Mouse (Mus musculus) heart, postnatal 4 days (tissue): ENCODE measurements around the gene Elovl6. TPM values are rescaled to one million over a fixed set of nuclear protein-coding genes. Genes with fewer than 3 reads are reported as not detected.

Source experiments
- DNase-seq: peaks from one replicate; pipeline ENCODE4 v3.0.0; 2021
- total RNA-seq, 2 experiments: library from RNA; stranded (reverse); gene quantifications; 2 replicates each; pipeline ENCODE4 v1.2.3; 2021

Elovl6 gene
- total RNA-seq, 2 experiments from 2014 or later = 3.7 TPM

DNA sequence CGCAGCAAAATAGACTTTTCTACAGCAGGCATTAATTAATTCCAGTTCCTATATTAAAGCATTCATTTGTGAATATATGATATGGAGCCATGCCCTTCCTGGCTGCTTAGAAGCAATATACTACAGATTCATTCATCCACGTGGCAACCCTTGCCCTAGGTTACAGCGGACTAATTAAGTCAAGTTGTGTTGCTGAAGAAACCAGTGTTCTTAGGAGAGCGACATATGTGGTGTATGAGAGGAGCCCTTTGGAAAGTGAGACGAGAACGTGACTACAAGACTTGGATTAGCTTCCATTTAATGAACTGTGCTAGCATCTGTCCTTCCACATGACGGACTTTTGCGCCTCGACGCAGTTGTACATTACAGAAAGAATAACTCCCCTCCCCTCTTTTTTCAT is 115.2 kb downstream of the Elovl6 start:
- no peak for DNase-seq

DNA sequence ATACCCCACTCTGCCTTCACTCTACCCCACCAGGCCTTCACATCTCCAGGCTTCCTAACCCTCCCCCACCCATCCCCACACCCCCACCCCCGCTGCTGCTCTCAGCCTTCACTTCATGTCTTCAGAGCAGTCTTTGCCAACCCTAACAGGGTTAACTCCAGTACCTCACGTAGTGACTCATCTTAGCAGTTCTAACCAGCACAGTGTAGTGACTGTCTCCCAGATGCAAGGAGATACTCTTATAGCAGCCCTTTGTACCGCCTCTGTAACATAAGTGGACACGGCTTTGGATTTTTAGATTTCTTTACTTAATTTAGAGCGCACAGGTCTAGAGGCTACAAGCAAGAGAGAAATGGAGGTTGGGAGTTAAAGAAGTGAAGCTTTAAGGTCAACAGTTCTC is 116.4 kb downstream of the Elovl6 start:
- DNase-seq = no peak

DNA sequence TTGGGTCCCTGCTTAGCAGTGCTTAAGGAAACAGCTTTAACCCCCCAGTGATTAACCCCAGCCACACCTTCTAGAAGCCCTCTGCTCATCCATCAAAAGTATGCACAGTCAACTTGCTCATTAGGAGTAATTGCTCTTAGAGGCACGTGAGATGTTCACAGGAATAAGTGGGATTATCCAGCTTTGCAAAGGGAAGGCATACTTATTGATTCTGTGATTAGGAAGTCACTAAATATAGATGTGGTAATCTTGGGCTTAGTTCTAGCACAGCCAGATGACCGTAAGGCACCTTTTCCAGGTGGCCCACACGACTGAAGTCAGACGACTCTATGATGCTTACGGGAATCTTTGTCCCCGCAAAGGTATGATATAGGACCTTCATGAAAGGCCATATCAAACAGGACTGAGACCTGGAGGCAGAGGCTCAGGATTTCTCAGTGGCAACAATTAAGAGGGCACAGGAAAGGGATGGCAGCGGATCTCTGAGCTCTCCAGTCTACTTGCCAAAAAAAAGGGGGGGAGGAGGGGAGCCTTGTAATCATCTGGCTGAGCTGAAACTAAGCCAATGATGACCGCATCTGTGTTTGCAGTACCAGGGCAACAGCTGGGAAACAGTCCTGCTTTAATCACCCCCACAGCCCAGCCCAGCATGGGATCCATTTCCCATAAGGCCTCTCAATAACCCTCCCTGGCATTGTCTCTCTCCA is 117.6 kb downstream of the Elovl6 start:
- DNase-seq = peak; percentile 74

DNA sequence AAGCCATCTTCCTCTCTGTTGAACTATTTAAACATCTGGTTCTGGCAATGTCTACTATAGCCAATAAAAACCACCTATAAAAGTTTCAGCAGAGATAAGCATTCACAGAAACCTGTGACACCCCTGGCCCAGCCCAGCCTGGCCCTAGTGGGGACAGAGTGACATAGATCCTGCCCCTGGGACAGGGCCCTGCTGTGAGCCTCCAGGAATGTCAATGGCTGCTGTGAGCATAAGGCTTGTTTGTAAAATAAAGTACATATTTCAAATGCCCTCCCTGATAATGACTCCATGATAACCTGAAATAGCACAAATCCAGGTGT is 118.1 kb downstream of the Elovl6 start:
- peak; percentile 14 for DNase-seq

DNA sequence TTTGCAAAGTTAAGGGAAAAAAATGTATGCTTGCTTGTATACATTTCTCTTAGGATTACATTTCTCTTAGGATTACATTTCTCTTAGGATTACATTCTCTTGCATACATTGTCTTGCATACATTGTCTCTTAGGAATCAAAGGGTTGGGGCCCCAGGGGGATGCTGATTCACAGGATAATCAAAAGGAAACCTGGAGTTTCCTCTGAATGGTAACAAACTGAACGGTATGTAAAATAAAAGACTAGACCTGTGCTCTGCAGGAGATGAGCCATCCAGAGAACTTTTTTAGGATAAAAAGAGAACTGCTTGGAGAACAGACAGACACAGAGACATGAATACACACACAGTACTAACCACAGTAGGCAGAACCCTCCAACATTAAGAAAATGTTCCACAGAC is 118.8 kb downstream of the Elovl6 start:
- no peak for DNase-seq

DNA sequence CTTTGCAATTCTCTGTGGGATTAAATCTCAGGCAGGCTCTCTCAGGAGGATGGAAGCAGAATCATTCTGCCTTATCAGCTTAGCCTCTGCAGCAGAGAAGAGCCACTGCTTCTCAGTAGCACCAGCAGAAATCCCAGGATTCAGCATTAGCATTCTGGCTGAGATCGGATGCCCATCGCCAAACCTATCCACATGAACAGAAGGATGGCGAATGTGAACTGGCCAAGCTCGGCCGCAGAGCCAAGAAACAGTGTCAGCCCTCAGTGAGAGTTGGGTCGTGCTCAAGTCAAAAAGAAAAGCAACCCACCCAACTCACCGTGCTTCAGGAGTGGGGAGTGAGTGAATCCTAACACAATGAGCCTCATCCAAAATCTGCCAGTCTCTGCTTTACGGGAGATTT is 119.6 kb downstream of the Elovl6 start:
- no peak for DNase-seq

DNA sequence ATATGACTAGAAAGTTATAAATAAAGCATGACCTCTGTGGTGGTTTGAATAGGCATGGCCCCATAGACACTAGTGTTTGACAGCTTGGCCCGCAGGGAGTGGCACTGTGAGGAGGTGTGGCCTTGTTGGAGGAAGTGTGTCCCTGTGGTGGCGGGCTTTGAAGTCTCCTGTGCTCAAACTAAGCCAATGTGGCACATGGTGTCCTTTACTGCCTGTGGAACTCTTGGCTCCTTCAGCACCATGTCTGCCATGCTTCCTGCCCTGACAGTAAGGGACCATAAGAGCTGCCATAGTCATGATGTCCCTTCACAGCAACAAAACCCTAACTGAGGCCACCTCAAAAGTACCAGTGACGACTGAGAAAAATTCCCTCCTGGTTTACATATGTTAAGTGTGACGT is 120.3 kb downstream of the Elovl6 start:
- no peak for DNase-seq

DNA sequence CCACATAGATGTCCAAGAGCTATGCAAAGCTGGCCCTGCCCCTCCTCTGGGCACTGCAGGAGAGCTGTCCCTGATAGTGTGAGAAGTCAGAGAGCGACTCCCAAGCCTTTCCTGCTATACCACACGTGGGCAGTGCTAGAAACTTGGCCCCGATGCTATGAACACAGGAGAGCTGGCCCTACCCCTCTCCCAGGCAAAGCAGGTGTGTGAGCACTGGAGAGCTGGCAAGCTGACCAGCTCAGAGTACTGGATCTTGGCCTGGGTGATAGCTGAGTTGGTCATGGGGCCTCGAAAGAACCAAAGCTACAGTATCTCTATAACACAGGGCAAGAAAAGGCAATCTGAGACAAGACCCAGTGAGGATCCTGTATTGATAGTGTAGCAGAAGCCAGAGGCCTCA is 124.4 kb downstream of the Elovl6 start:
- no peak for DNase-seq

DNA sequence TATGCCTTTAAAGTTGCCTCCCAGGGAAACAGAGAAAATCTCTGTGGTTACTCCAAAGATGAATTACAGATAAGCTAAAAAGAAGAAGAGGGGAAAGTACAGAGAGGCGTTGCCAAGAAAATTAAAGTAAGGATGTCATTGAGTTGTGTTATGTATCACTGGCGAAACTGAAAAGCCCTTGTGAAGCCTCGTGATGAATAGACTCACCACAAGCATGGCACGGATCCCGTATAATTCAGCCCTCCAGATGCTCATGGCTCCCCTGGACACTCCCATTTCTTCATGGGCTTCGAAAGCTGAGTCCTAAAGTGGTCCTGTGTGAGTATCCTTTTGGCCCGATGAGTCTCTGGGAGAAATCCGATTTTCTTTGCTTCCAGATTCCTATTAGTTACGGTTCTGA is 125.1 kb downstream of the Elovl6 start:
- no peak for DNase-seq

DNA sequence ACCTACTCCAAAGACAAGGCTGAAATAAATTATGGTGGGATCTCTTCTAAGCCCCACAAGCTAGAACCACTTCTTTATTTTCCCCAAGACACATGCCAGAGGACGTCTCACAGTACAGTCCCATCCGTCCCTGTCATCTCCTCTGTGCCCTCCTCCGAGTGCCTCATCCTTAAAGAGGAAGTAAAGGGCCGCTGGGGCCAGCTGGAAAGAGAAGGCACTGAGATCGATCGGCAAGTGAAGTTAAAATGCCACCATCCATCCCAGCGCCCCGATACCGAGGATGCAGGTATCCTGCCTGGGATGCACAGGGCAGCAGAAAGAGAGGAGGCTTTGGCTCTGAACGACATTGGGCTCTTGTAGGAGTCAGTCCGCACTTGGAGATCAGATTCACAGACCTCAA is 125.6 kb downstream of the Elovl6 start:
- no peak for DNase-seq

DNA sequence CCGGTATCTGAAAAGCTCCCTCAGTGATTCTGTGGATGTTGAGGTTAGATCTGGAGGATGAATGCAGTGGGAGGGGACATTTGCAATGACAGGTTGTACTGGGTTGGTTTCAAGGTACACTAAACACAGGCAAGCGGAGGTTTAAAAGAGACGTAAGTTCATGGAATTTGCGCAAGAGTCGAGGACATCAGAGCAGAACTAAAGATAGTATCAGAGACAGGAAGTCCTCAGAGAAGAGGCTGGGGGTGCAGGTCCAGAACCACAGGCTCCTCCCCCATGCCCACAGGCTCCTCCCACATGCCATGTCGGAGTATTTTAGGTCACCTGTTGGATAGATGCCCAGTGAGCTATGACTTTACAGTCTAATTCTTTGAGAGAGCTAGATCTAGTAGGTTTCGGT is 126.6 kb downstream of the Elovl6 start:
- no peak for DNase-seq

DNA sequence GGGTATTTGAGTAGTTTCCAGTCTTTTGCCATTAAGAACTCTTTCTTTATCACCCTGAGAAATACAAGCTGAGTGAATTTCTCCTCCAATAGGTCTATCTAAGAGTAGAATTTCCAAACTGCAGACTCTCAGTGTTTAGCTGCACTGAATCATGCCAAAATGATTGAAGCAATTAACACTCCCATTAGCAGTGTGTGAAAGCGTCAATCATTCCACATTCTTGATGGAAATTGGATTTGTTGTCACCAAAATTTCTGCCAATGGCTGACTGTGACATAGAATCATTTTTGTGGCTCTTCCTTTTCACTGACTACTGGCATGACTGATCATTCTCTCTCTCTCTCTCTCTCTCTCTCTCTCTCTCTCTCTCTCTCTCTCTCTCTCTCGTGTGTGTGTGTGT is 131.8 kb downstream of the Elovl6 start:
- no peak for DNase-seq

DNA sequence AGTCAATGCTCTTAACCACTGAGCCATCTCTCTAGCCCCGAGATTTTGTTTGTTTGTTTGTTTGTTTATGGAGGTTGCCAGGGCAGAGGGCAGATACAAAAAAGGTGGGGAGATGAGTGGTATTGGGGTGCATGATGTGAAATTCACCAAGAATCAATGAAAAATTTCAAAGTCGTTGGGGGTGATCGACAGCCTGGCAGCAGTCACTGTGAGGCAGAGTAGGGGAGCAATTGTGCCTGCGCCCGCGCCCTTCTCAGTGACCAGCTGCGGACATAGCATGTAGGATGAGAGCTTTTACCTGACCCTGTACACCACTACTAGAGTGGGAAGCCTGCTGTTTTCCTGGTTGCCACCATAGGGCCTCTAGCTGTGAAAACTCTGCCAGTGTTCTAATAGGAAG is 143.8 kb downstream of the Elovl6 start:
- DNase-seq = no peak

DNA sequence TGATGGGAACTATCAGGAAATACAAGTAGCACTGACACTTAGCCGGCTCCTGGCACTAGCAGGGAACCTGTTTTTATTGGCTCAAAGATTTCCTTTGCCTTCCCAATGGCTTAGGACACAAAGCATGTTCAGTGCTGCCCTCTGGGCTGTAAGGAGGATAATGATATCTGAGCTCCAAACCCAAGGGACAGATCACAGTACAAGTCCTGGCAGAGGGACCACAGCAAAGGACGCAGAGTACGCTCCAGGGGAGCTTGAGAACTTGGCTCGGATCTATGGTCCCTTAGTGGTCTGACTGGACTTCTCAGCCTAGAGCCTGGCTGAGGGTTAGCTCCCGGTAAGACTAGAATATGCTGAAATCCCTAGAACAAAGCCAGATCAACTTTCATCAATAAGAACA is 148.1 kb downstream of the Elovl6 start:
- peak; percentile 23 for DNase-seq

DNA sequence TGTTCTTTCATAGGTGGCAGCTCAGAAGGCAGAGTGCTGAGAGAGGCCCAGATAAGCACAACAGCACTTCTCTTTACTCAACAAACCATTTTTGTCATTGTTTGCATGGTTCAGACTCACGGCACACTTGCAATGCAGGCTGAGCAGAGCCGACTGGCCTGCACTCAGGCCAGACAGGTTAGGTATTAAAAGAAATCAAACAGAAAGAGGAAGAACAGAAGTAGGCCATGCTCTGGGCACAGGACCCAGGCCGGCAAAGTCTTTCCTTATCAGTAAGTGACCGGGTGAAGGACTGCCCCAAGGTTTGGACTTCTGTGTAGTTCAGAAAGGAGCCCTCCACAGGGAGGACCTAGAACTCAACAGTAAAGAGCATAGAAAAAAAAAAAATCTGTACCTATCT is 149.7 kb downstream of the Elovl6 start:
- no peak for DNase-seq

DNA sequence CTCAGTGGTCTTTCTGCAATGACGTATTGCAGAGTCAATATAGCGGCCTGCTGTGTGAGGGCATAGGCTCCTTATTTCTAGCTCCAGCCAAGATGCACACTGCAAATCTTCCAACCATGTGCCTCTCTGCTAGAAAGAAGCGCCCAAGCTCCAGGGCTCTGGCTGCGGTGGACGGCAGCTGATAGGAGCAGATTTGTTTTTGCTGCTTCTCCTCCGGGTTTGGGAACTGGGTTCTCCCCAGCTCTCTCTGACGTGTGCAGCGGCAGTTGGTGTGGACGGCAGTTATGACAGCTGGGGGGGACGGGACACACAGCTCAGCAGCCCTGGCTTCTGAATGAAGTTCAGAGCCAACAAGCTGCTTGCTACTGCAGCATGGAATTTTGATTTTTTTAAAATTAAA is 150.2 kb downstream of the Elovl6 start:
- peak; percentile 23 for DNase-seq

DNA sequence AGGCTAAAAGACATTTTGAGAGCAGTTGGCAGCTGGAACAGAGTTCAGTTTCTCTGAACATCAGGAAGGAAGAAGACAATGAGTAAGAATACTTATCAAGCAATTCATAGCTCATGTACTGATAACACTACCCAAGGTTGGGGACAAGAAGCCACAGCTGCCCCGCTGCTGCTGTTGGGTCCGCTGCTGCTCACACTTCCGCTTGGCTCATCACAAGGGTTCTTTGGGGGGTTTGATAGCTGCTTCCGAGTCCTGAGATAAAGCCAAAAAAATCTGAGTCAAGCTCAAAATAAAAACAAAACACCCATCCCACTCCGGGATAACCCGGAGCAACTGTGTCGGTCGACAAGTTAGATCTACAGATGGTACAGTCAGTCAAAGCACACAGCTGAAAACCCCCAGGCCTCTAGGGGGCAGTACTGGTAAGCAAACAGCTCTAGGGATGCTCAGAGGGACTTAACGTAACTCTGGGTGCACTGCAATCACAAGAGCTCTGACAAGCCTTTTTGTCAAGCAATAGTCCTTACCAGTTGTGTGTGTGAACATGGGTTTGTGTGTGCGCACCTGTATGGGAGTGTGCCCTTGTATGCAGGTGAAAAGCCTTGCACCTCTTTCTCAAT is 151.0 kb downstream of the Elovl6 start:
- peak; percentile 33 for DNase-seq

DNA sequence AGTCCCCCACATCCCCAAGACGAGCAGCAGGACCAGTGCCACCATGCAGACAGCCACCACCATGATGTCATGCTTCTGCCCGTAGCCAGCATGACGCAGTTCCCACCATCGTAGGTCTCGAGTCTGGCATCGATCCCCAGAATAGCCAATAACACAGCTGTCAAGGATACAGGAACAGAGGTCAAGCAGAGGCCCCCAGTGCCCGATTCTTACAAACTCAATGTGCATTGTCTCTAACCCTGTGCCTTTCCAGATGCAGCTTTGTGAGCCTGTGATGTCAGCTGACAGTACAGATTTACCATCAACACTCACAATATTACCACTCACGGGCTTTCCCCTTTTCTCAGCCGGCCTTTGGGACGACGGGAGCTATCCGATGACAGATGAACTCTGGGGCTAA is 154.0 kb downstream of the Elovl6 start:
- DNase-seq = no peak

DNA sequence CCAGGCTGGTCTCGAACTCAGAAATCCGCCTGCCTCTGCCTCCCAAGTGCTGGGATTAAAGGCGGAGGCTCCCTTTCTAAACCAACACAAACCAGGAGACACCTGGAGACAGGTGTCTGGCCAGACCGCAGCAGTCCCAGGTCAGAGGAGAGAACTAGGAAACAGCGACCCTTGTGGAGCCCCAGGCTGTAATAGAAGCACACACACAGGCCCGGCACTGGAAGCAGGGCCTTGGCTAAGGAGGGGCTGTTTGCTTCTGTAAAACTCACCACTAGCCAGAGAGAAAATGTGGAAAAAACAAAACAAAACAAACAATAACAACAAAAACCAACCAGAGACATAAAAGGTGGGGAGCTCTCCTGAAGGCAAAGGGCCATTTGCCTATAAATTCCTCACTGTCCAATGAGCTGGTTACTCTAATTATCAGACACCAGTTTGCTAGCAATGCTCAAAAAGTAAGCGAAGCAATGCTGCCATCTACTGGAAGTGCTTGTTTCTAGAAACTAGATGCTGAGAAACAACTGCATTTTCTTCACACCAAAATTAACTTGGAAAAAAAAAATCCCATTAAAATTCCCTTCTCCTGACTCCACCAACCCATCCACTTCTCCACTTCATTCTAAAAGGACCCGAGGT is 154.7 kb downstream of the Elovl6 start:
- peak; percentile 76 for DNase-seq

DNA sequence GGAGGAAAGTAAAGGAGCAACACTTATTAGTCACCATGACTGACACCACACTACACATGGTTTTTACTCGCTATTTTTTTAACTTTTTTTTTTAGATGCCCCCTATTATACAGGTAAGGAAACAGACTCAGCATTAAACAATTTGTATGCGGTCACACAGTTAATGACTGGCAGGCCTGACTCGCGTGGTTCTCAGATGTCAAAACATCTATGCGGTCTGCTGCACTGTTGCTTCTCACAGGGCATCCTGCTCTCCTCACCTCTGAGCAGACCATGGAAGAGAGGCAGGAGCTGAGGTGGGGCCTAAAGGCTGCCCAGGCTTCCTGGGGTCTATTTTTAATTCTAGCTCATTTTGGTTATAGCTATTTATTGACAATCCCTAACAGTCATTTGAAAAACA is 155.3 kb downstream of the Elovl6 start:
- DNase-seq = no peak
